Mouse (Mus musculus): ENCODE results near the gene Kcnq1.

DNA sequence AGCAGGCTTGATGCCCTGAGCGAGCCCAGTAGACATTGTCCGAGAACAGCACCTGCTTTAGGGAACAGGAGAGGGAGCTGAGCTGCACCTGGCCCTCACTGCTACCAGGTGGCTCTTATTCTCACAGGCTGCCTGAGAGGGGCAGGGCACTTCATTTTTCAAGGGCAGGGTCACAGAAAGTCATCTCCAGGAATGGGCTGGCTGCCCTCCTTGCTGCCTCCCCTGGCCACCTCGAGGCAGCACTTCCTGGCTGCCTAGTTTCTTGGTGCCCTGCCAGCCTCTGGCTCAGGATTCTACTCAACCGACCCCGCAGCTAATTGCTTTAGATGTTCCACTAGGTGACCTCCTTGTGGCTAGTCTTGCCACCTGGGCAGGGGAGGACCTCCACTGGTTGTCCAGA lies 2.0 kb downstream of the Kcnq1 start:
- TF ChIP-seq CTCF (IDR thresholded peaks at IDR 0.05; ENCODE audit: low read depth) (peak; percentile 38), EP300 (optimal IDR thresholded peaks at IDR 0.05) (no peak)
